Comparison of ENCODE assay signal across 8 mouse cellular contexts in genomic region chr7:99357201-99357600, GRCm38 (mm10). TPM values are rescaled to one million over a fixed set of nuclear protein-coding genes. Genes with fewer than 3 reads are reported as not detected.
DNase-seq lines count a peak whose midpoint lies in the region; ATAC-seq lines count a peak whose summit lies in the region.

No protein-coding gene starts in this region.

- 0 out of 2 replicates have a peak overlapping the region, but pooled peaks have one; percentile 5 for H3K9ac ChIP-seq in neural tube, embryonic 11.5 days (ENCODE audit: low read length)
- H3K9ac ChIP-seq in stomach, embryonic 15.5 days = no peak overlapping the region

- H3K9me3 ChIP-seq in neural tube, embryonic 11.5 days (ENCODE audit: control insufficient read depth, low read length) = no peaks in the 10 kb centered on the region
- no peaks in the 10 kb centered on the region for H3K9me3 ChIP-seq in stomach, embryonic 15.5 days

- H3K4me2 ChIP-seq in neural tube, embryonic 11.5 days (ENCODE audit: low read depth) = no peak overlapping the region
- peak overlapping the region; percentile 51; the same call in 1 of the 2 replicates for H3K4me2 ChIP-seq in stomach, embryonic 15.5 days

- ATAC-seq in neural tube, embryonic 11.5 days (ENCODE audit: insufficient read depth, low FRiP score, low TSS enrichment) = no peak
- no peak for ATAC-seq in stomach, embryonic 15.5 days (ENCODE audit: insufficient read depth, low FRiP score, low read depth)
- no peak for ATAC-seq in CD4-positive, CD25-positive, alpha-beta regulatory T cell, adult 4 months

- no peaks in the 10 kb centered on the region for H3K36me3 ChIP-seq in neural tube, embryonic 11.5 days (ENCODE audit: control insufficient read depth, insufficient read depth, low read length)
- H3K36me3 ChIP-seq in stomach, embryonic 15.5 days = no peaks in the 10 kb centered on the region

- peaks cover 43% of the 10 kb centered on the region for H3K4me1 ChIP-seq in neural tube, embryonic 11.5 days (ENCODE audit: control insufficient read depth, insufficient read depth, low read length)
- H3K4me1 ChIP-seq in stomach, embryonic 15.5 days = peaks cover 59% of the 10 kb centered on the region

- WGBS in neural tube, embryonic 11.5 days = 67% methylated on average over 7 of the region's 7 CpGs
- 49% methylated on average over 7 of the region's 7 CpGs for WGBS in stomach, embryonic 15.5 days

- DNase-seq in neural tube, embryonic 11.5 days (ENCODE audit: low spot score) = no peak
- no peak for DNase-seq in neural tube, embryonic 10.5 days (ENCODE audit: extremely low spot score, low spot score)
- peak; percentile 65 to 81 for DNase-seq in heart, postnatal 14 days
- peak; percentile 25 for DNase-seq in liver
- DNase-seq in gastrocnemius, postnatal 10 days = no peak
- no peak for DNase-seq in c-Kit-positive CD71-positive TER-119-positive erythroid progenitor cells, embryonic 14.5 days (ENCODE audit: low spot score)

- H3K27ac ChIP-seq in neural tube, embryonic 11.5 days (ENCODE audit: low read depth, low read length) = no peak overlapping the region
- H3K27ac ChIP-seq in stomach, embryonic 15.5 days = peak overlapping the region; percentile 99

- H3K4me3 ChIP-seq in neural tube, embryonic 11.5 days (ENCODE audit: low read depth, low read length) = no peak overlapping the region
- no peak overlapping the region for H3K4me3 ChIP-seq in stomach, embryonic 15.5 days (replicated peaks)

- intact Hi-C loops in heart, postnatal 14 days (cut with DNase I) = no loop called here

- H3K27me3 ChIP-seq in neural tube, embryonic 11.5 days (ENCODE audit: control insufficient read depth, insufficient read depth, low read length) = no peaks in the 10 kb centered on the region
- H3K27me3 ChIP-seq in stomach, embryonic 15.5 days (replicated peaks) = no peaks in the 10 kb centered on the region

RNA-seq across cellular contexts. Expression of gene Serpinh1, which starts 4.2 kb away (rescaled TPM):
- polyA plus RNA-seq in neural tube, embryonic 11.5 days (2014; fragmentation: Nextera tagmentation; extraction: Ambion mirVana) = 337 and 339 TPM in 2 replicates
- total RNA-seq in heart, postnatal 14 days (2021) = 100 to 1,000 TPM; 387 to 469 TPM
- 1,174 and 1,300 TPM in 2 replicates for polyA plus RNA-seq in stomach, embryonic 15.5 days (2015; fragmentation: Nextera tagmentation; extraction: Ambion mirVana)
- 100 to 1,000 TPM; 292 to 416 TPM for total RNA-seq in gastrocnemius, postnatal 10 days (2021)
- polyA plus RNA-seq in CD4-positive, CD25-positive, alpha-beta regulatory T cell, adult 4 months (2017; shearing (Covaris generic)) = under 1 TPM in 1 of 2 experiments, not detected in 1; 0.15 TPM

RNA-seq across cellular contexts. Expression of gene Gdpd5, which starts 24.0 kb away (rescaled TPM):
- polyA plus RNA-seq in neural tube, embryonic 11.5 days (2014; fragmentation: Nextera tagmentation; extraction: Ambion mirVana) = 32.5 and 39.9 TPM in 2 replicates
- total RNA-seq in heart, postnatal 14 days (2021) = 10 to 100 TPM; 32.8 to 33.0 TPM
- 18.4 and 18.8 TPM in 2 replicates for polyA plus RNA-seq in stomach, embryonic 15.5 days (2015; fragmentation: Nextera tagmentation; extraction: Ambion mirVana)
- total RNA-seq in gastrocnemius, postnatal 10 days (2021) = 1 to 10 TPM; 8.2 to 9.8 TPM
- polyA plus RNA-seq in CD4-positive, CD25-positive, alpha-beta regulatory T cell, adult 4 months (2017; shearing (Covaris generic)) = 10 to 100 TPM; 13.6 to 21.0 TPM

Comparison
In these comparisons a context has a peak if more than half of its experiments do, and no peak if none do; other contexts are left out.
1. DNase-seq: peak in heart, postnatal 14 days (2 of 2) and liver (single experiment); none in neural tube, embryonic 11.5 days (single experiment), neural tube, embryonic 10.5 days (single experiment), gastrocnemius, postnatal 10 days (single experiment) and c-Kit-positive CD71-positive TER-119-positive erythroid progenitor cells, embryonic 14.5 days (single experiment).
2. RNA of gene Serpinh1, which starts 4.2 kb away (polyA plus RNA-seq): 1,174 to 1,300 TPM in stomach, embryonic 15.5 days and 337 to 339 TPM in neural tube, embryonic 11.5 days; 0.15 TPM in CD4-positive, CD25-positive, alpha-beta regulatory T cell, adult 4 months; every median in the first group is over 100 times any median in the second.